Mouse (Mus musculus) liver, adult 2 months (tissue): ENCODE measurements around the gene Jak1.

Experiments used
- CTCF ChIP-seq: fragments of 200-500 bp; IDR thresholded peaks from 2 replicates; pipeline ENCODE4 v1.5.1; 2011; ENCODE audit warnings: low read depth, low read length, control low read depth
- POLR2A ChIP-seq: fragments of 200-500 bp; IDR thresholded peaks from 2 replicates; pipeline ENCODE4 v1.6.1; 2011; ENCODE audit warnings: low read length, control low read depth; ENCODE audit not compliant: insufficient read depth; ENCODE audit errors: extremely low read depth

- no peak for TF ChIP-seq POLR2A
- TF ChIP-seq CTCF, result no peak
These were observed 158.0 kb downstream of the Jak1 start for GRCm38 (mm10) chr4:101107122-101107521.
